Mouse (Mus musculus): ENCODE data around the gene Cenpk.
"Not testable (repeated sequence)": the region's sequence is repeated elsewhere in the genome, so short reads cannot be mapped to it uniquely, and the experiment has no call there.

Cenpk gene

DNA sequence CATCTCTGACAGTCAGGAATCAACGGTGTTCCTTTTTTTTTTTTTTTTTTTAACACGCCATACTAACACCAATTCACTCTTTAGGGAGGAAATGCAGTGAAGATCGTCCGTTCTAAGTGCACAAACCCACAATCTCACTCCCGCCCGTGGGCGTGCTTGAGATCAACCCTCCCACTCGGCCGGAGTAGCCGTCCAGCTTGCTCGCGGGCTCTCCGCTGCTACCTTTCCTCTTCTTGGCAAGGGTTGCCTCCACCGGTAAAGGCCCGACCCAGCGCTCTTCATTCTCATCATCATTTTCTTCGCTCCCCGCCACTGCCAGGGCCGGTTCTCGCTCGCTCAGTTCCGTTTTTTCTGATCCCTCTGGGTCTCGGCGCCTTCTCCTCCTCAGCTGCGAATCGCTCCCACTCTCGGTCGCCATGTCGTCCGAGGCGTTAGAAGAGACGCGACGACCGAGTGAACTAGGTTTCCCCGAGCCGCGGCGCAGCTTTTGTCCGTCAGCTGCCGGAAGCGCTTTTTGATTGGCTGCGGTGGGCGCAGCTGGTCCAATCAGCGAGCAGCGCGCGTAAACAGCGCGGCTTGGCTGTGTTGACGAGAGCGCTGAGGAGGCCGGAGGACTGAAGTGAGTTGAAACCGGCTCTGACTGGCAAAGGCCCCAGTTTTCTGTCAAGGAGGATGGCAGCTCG lies at the start of gene Cenpk, which contains the start of gene Ppwd1:
Gene Cenpk (plus strand): TSS at position 228 of the 683 bp plus-strand sequence.
Gene Ppwd1 (minus strand): TSS at position 460 of the 683 bp plus-strand sequence.
- DNase-seq = peak; percentile 93

DNA sequence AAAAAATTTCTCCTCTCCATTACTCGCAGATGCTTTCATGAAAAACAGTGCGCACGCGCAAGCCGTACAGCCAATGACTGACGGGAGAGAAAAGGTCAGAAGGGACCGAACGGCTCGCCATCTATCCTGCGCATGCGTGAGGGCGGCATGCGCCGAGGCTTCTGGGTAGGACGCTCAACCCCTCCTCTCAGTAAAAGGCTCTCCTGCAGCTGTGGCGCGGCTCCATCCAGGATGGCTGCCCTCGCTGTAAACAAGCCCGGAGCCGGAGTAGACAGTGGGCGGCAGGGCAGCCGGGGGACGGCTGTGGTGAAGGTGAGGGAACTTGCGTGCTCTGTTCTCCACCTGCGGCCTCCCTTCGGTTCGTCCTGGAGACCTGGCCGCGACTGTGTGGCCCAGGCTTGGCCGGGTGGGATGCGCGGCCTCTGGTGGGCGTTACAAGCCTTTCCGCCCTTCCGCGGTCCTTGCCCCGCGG lies 49.7 kb upstream of the Cenpk start, which contains the start of gene Trim23:
Gene Trim23 (plus strand): TSS at position 148 of the 472 bp plus-strand sequence.
- DNase-seq = peak; percentile 99

DNA sequence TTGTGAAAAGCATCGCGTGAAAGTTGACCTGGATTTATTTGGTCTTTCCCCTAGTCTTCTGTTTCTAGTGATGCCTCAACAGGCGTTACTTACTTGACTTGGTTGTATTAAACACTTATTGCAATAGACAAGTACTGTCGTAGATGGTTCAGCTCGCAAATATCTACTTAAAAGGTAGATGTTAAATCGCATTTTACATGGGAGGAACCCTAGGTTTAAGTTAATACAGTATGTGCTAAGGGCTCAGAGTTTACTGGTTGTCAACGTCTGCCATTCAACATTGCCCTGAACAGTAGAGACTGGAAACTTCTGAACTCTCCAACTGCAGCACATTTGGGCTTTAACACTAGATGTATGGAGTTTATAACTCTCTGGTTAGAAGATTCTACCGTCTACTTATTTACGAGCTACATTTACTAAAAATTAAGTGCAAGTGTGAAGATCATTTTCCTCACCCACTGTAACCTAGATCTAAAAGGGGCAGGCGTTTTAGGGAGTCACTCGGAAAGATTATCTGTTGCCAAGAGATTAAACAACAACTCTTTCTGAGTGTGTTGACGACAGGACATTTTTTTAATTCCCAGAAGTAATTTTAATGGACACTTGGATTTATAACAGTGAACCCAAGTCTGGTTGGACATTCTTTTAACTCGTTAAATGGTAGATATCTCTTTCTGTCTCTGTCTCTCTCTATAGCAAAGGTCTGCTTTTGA lies 49.1 kb upstream of the Cenpk start:
- DNase-seq = no peak

DNA sequence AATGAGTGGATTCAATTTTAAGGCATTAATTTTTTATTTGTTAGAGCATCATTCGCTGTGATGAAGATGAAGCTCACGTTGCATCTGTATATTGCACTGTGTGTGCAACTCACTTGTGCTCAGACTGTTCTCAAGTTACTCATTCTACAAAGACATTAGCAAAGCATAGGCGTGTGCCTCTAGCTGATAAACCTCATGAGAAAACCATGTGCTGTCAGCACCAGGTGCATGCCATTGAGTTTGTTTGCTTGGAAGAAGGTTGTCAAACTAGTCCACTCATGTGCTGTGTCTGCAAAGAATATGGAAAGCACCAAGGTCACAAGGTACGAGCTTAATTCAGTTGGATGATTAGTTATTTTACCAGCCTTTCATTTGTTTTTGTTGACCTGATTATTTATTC lies 41.1 kb upstream of the Cenpk start:
- no peak for DNase-seq

DNA sequence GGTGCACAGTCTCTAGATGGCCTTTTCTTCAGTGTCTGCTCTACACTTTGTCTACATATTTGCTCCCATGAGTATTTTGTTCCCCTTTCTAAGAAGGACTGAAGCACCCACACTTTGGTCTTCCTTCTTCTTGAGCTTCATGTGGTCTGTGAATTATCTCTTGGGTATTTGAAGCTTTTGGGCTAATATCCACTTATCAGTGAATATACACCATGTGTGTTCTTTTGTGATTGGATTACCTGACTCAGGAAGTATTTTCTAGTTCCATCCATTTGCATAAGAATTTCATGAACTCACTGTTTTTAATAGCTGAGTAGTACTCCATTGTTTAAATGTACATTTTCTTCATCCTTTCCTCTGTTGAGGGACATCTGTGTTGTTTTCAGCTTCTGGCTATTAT lies 32.5 kb upstream of the Cenpk start:
- DNase-seq = not testable (repeated sequence)

DNA sequence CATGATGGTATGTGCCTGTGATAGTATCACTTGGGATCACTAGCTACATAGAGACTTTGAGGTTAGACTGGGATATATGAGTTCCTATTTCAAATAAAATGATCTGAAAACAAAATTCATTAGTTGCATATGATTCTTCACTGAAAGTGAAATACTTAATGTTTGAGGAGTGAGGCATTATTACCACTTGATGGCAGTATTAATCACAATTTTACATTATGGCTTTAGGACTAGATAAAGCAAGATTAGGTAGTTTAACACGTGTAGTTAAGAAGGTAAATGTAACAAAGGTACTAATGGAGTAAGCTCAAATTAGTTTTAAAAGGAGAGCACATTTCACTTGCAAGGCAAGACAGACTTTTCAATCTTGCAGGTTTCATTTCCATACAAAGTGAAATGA lies 24.1 kb upstream of the Cenpk start:
- DNase-seq = no peak

DNA sequence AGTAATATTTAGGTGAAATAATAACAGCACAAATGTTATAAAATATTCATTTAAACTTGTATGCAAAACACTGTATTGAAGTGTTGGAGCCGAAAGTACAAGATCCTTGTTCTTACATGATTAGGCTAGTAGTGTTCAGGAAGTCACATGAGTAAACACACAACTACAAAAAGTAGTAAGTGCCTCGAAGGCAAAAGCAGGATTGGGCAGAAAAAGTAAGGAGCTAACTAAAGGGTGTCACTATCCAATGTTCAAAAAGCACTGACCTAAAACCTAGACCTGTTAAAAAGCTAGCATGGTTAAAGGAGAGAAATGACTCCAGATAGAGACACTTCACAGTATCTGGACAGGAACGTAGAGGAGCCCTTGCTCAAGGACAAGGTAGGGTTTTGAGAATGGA lies 933 bp upstream of the Cenpk start:
- DNase-seq = no peak

DNA sequence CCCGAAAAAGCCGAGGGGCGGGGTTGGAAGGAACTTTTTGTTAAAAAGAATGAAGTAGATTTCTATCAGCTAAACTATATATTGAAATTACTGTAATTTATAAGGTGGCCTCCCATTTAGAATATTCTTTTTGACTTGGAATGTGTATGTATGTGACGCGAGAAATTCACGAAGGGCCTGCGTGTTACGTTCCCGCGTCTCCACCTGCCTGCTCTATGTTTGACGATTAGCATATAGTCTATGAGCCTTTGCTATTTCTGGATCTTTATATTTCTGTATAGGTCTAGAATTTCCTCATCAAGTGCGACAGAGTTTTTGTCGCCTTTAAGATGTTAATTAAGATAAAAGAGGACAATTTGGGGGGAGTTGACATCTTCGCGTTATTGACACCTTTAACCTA lies 770 bp downstream of the Cenpk start:
- DNase-seq = no peak

DNA sequence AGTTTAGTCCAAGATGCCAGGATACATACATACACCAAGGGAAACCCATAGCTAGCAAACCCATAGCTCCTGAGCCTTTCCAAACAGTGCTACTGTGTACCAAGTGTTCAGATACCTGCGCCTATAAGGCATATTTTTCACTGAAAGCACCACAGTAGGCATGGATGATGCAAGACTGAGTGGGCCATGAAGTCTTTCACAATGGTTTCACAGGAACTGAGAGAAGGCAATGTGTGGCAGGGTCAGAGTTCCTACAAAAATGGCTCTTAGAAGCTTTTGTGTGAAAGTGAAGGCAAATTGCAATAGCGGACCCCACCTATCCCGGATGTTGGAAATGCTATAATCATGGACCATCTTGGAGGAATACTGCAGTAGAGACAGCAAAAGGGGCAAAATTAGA lies 30.6 kb downstream of the Cenpk start:
- no peak for DNase-seq

DNA sequence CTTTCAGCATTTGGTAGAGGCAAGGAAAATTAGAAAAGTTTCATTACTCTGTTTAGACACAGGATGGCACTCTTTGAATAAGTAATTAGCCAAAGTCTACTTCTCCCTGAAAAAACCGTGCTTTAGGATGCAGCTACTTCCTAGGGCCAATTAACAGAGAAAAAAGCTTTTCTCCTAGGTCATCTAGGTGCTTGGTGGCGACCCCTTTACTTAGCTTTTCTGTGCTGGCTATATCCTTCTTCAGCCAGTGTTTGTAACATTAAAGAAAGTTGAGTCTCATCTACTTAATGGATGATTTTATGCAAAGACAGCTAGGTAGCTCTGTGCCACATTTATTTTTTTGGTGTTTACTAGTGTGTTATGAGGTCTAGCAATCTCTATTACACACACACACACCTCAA lies 56.6 kb downstream of the Cenpk start:
- DNase-seq = no peak

DNA sequence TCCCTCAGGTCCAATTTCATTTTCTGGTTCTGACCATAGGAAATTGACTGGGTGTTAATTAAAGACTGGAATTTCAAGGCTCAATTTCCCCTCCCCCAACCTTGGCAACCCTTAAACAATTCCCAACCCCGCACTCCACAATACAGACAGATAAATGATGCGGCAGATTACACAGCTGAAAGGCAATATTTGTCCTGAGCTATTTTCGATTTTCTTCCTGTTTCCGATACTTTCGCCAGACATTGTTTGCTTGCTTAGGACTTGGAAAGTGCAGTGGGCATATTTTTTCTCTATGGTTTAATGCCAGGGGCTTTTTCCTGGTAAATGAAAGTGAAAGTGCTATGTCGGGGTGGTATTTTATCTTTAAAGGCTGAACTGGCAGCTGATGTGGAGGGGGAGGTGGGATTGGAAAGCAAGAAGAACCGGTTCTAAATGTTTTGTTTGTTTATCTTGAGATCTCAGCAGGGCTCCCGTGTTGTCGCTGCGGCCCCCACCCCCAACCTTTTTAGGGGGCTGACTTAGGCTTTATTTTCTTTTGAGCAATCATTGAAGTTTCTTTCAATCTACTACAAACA lies 57.4 kb downstream of the Cenpk start:
- peak; percentile 14 for DNase-seq

DNA sequence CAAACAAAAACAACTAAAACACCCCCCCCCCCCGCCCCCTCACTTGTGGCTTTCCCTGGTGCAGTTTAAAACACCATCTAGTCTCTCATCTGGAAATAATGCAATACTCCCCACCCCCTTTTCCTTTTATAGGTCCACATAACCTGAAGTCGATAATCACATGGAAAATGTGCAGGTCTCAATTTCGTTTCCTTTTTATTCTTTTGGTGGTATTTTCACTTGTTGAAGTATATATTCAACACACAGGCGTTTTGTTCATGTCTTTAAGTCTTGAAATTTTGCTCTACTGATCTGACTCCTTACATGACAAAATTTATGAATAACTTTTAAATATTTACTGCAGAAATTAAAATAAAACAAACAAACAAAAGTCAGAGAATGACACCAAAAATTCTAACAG lies 57.9 kb downstream of the Cenpk start:
- no peak for DNase-seq

DNA sequence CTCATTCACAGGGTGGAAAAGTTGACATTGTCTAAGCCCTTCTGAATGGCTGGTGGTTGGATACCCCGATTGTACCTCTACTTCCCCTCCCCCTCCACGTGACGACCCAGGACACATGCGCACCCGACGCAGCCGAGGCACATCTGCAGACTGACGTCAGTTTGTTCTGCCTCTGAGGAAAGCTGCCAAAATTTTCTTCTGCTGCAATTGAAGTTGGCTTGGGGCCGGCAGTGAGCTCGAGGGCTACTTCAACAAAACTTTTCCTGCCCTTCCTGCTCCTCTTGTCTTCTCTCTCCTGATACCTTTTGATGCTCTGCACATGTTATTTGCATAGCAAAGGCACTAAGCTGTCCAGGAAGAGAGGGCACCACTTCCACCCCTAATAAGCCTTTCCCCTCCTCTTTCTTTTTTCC lies 58.5 kb downstream of the Cenpk start:
- DNase-seq = peak; percentile 63

DNA sequence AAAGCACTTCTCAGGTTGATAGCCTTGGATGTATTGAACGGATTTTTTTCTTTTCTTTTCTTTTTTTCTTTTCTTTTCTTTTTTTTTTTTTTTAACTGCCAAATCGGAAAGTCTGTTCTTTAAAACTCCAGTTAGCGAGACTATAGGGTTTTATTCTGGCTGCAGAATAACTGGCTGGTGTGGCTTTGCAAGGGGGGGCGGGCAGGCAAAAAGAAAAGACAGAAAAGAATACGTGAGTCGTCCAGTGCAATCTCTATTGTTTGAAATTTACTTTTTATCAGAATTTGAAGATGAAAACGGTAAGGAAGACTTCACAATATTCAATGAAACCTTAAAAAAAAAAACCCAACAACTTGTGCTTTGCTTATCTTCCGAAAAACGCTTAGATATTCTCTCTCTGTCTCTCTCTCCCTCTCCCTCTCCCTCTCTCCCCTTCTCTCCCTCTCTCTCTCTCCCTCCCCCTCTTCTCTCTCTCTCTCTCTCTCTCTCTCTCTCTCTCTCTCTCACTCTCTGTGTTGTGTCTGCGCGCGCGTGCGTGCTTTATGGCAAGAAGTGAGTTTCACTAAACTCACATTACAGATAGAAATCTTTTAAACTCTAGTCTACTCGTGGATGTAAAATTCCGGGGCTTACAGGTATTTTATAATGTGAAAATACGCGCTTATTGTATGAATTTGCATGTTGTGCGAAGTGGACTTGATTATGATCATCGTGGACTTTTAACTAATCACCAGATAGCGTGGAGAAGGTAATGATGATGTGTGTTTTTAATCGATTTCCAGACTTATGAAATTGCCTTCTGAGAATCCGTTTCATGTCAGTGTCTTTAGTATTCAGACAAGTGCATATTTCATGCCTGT lies 59.2 kb downstream of the Cenpk start, which contains the start of gene Adamts6:
Gene Adamts6 (plus strand): TSS at position 470 of the 860 bp plus-strand sequence.
- DNase-seq = no peak

DNA sequence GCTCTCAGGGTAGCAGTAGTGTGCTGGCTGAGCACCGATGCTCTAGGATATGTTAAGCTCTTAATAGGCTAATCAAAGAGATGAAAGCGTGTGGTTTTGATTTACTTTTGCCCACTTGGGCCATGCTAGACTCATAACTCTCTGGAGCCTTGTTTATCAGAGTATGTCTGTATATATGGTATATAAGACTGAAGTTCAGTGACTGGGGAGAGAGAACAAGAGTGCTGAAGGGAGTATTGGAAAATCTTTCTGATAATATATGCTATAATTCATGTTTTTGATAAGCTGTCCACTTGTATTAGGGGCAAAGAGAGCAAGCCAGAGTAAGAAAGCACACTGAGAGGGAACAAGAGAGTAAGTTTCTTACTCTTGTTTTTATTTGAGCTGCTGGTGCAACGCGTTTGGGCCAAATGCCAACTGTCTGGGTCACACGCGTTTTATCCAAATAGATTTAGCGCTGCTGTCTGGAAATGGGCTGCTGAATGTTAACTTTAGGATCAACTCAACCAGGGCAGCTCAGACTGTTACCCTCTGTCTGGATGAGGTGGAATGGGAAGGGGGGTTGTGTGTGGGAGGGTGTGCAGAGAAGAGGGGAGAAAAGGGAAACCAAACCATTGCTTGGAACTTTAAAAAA lies 59.9 kb downstream of the Cenpk start:
- peak; percentile 19 for DNase-seq

DNA sequence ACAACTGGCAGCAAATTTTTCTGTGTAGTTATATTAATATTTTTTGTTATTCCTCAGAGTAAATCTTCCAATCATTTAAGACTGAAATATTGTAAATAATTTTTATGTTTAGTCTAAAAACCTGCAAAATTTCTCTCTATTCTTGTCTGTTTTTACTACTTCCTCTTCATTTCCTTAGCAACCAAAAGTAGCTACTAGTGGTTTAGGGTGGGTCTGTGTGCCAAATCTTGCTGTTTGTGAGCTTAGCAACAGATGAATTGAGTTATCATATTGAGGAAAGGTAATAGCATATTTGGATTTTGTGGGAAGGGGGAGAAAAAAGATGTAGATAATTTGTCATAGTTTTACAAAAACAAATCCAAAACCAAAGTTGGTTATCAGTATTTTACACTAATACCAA lies 60.8 kb downstream of the Cenpk start:
- DNase-seq = no peak

DNA sequence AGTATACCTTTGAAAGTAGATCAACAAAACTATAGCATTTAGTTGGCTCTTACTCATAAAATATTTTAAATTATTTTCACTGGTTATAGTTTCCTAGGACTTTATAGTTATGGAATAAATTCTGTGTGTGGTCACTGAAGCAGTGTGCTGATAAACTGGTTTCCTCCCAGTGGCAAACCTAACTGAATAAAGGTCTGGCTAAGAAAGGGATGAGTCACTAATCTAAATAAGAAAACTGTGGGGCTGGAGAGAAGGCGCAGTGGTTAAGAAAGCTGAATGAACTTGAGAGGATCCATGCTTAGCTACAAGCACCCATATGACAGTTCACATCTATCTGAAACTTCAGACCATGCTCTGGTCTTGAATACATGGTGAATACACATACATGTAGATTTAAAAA lies 67.1 kb downstream of the Cenpk start:
- DNase-seq = no peak
